Mouse (Mus musculus): ENCODE results near the gene Fxyd4.

DNA sequence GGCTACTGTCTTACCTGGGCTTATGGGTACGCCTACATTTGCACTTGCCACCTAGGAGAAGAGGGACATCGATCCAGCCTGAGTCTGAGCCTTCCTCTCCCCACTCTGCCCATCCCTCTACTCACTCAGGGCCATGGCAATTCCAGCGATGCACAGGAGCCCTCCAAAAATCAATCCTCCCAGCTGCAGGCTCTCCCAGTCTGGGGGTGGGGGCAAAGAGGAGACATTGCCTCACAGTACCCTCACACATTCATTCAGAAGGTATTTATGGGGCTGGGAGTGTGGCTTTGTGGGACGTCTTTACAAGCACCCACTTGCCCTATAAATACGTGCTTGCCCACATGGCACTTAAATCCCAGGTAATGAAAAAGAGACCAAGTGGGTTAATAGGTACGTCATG is 3.2 kb downstream of the Fxyd4 start:
- no peak for TF ChIP-seq EP300 (IDR thresholded peaks at IDR 0.05; ENCODE audit: low read depth)
- TF ChIP-seq CTCF (IDR thresholded peaks at IDR 0.05; ENCODE audit: low read depth), result no peak

All from liver, postnatal 0 days (tissue).